Mouse (Mus musculus) CH12.LX (cell line): Measurements from ENCODE around the gene Gm21970. TPM values are rescaled to one million over a fixed set of nuclear protein-coding genes. Genes with fewer than 3 reads are reported as not detected.

Experiments used
- DNase-seq: peaks from one replicate; pipeline ENCODE4 v3.0.0-alpha.2; 2013; ENCODE audit errors: extremely low read depth
- H3K27ac ChIP-seq: 2 replicates; pipeline ENCODE4 v1.5.1; 2012; ENCODE audit warnings: low read depth, mild to moderate bottlenecking, control low read depth, moderate library complexity; ENCODE audit not compliant: insufficient read depth
- H3K27me3 ChIP-seq: replicated peaks from 2 replicates; pipeline ENCODE3; 2012; ENCODE audit warnings: inconsistent platforms
- H3K36me3 ChIP-seq, 2 experiments: replicated peaks in 1 of 2; 2 replicates each; pipeline versions ENCODE3 to v1.6.1; 2012; ENCODE audit warnings: inconsistent platforms in 1 of 2, low read length in 1 of 2, mild to moderate bottlenecking in 1 of 2, mixed read lengths in 1 of 2, moderate library complexity in 1 of 2; ENCODE audit not compliant: control insufficient read depth in 1 of 2, insufficient read depth in 1 of 2
- H3K4me1 ChIP-seq, 2 experiments: 2 replicates each; pipeline ENCODE4 v1.6.1; 2012; ENCODE audit warnings: inconsistent platforms in 1 of 2, moderate library complexity in 1 of 2; ENCODE audit not compliant: insufficient read depth in 2 of 2, control insufficient read depth in 1 of 2
- H3K4me2 ChIP-seq: 2 replicates; pipeline ENCODE4 v1.6.1; 2012; ENCODE audit warnings: low read depth, mild to moderate bottlenecking, control low read depth; ENCODE audit not compliant: poor library complexity, insufficient read depth, severe bottlenecking
- H3K4me3 ChIP-seq, 3 experiments: fragments of 150-350 bp in 1 of 3; sonication (generic) in 1 of 3; replicated peaks in 1 of 3; 2 replicates each; pipeline versions ENCODE3 to v1.5.1; 2011 to 2012; ENCODE audit warnings: low read depth in 2 of 3, low read length in 2 of 3, mild to moderate bottlenecking in 2 of 3, moderate library complexity in 2 of 3, control low read depth in 1 of 3, improper control_type of control experiment in 1 of 3, inconsistent platforms in 1 of 3, mixed read lengths in 1 of 3; ENCODE audit not compliant: poor library complexity in 1 of 3
- H3K79me2 ChIP-seq: replicated peaks from 2 replicates; pipeline ENCODE4 v1.6.1; 2012; ENCODE audit warnings: mild to moderate bottlenecking, moderate library complexity; ENCODE audit not compliant: control insufficient read depth, poor library complexity, insufficient read depth, severe bottlenecking; ENCODE audit errors: extremely low read depth
- H3K9ac ChIP-seq: 2 replicates; pipeline ENCODE4 v1.6.1; 2012; ENCODE audit warnings: low read depth, mild to moderate bottlenecking, control low read depth, moderate library complexity; ENCODE audit not compliant: insufficient read depth
- H3K9me3 ChIP-seq: replicated peaks from 2 replicates; pipeline ENCODE3; 2012; ENCODE audit warnings: low read length, inconsistent platforms, mixed read lengths
- BHLHE40 ChIP-seq: IDR thresholded peaks from 2 replicates; pipeline ENCODE4 v1.6.1; 2011; ENCODE audit warnings: mild to moderate bottlenecking, low read depth, low read length, improper control_type of control experiment
- CHD1 ChIP-seq: IDR thresholded peaks from 2 replicates; pipeline ENCODE4 v1.6.1; 2012; ENCODE audit warnings: low read depth, low read length, improper control_type of control experiment, inconsistent platforms
- CHD2 ChIP-seq: IDR thresholded peaks from 2 replicates; pipeline ENCODE4 v1.6.1; 2011; ENCODE audit warnings: low read length, improper control_type of control experiment
- CTCF ChIP-seq, 2 experiments: IDR thresholded peaks in 1 of 2; conservative IDR thresholded peaks in 1 of 2; 2 replicates each; pipeline ENCODE4 v1.5.1; 2011 to 2012; ENCODE audit warnings: low read depth in 2 of 2, low read length in 2 of 2, improper control_type of control experiment in 1 of 2, inconsistent platforms in 1 of 2, mild to moderate bottlenecking in 1 of 2, moderate library complexity in 1 of 2
- E2F4 ChIP-seq: IDR thresholded peaks from 2 replicates; pipeline ENCODE4 v1.6.1; 2011; ENCODE audit warnings: low read depth, low read length, improper control_type of control experiment; ENCODE audit not compliant: insufficient replicate concordance
- ELF1 ChIP-seq: IDR thresholded peaks from 2 replicates; pipeline ENCODE4 v1.6.1; 2014; ENCODE audit warnings: low read depth, mild to moderate bottlenecking, inconsistent platforms, low read length, improper control_type of control experiment
- ETS1 ChIP-seq: conservative IDR thresholded peaks from 2 replicates; pipeline ENCODE4 v1.6.1; 2012; ENCODE audit warnings: low read depth, mild to moderate bottlenecking, inconsistent platforms, low read length, improper control_type of control experiment, moderate library complexity
- GABPA ChIP-seq: IDR thresholded peaks from 2 replicates; pipeline ENCODE4 v1.6.1; 2012; ENCODE audit warnings: low read depth, low read length, improper control_type of control experiment, inconsistent platforms; ENCODE audit not compliant: insufficient replicate concordance
- IRF4 ChIP-seq: IDR thresholded peaks from 2 replicates; pipeline ENCODE4 v1.6.1; 2014; ENCODE audit warnings: low read depth, mild to moderate bottlenecking, inconsistent platforms, low read length, improper control_type of control experiment
- JUND ChIP-seq: conservative IDR thresholded peaks from 2 replicates; pipeline ENCODE4 v1.6.1; 2011; ENCODE audit warnings: low read depth, low read length, improper control_type of control experiment
- MAX ChIP-seq: IDR thresholded peaks from 2 replicates; pipeline ENCODE4 v1.6.1; 2011; ENCODE audit warnings: low read length, improper control_type of control experiment
- MAZ ChIP-seq: IDR thresholded peaks from 2 replicates; pipeline ENCODE4 v1.6.1; 2012; ENCODE audit warnings: low read depth, mild to moderate bottlenecking, inconsistent platforms, low read length, improper control_type of control experiment, moderate library complexity
- MXI1 ChIP-seq: IDR thresholded peaks from 2 replicates; pipeline ENCODE4 v1.6.1; 2011; ENCODE audit warnings: mild to moderate bottlenecking, low read depth, low read length, improper control_type of control experiment
- NRF1 ChIP-seq: IDR thresholded peaks from 2 replicates; pipeline ENCODE4 v1.6.1; 2014; ENCODE audit warnings: low read depth, mild to moderate bottlenecking, inconsistent platforms, low read length, improper control_type of control experiment, moderate library complexity
- PAX5 ChIP-seq: IDR thresholded peaks from 2 replicates; pipeline ENCODE4 v1.6.1; 2012; ENCODE audit warnings: low read length, inconsistent platforms, mixed read lengths
- POLR2A ChIP-seq: IDR thresholded peaks from 2 replicates; pipeline ENCODE4 v1.6.1; 2011; ENCODE audit warnings: low read depth, mild to moderate bottlenecking, improper control_type of control experiment, low read length
- RAD21 ChIP-seq: IDR thresholded peaks from 2 replicates; pipeline ENCODE4 v1.6.1; 2011; ENCODE audit warnings: low read depth, mild to moderate bottlenecking, low read length, improper control_type of control experiment, moderate library complexity
- RCOR1 ChIP-seq: conservative IDR thresholded peaks from 2 replicates; pipeline ENCODE4 v1.6.1; 2012; ENCODE audit warnings: low read depth, mild to moderate bottlenecking, inconsistent platforms, low read length, improper control_type of control experiment
- SIN3A ChIP-seq: IDR thresholded peaks from 2 replicates; pipeline ENCODE4 v1.6.1; 2012; ENCODE audit warnings: low read length, improper control_type of control experiment, inconsistent platforms
- SMC3 ChIP-seq: IDR thresholded peaks from 2 replicates; pipeline ENCODE4 v1.6.1; 2011; ENCODE audit warnings: low read depth, low read length, improper control_type of control experiment
- TCF12 ChIP-seq: IDR thresholded peaks from 2 replicates; pipeline ENCODE4 v1.6.1; 2014; ENCODE audit warnings: low read depth, mild to moderate bottlenecking, inconsistent platforms, low read length, improper control_type of control experiment
- UBTF ChIP-seq: IDR thresholded peaks from 2 replicates; pipeline ENCODE4 v1.6.1; 2012; ENCODE audit warnings: low read depth, mild to moderate bottlenecking, inconsistent platforms, low read length, improper control_type of control experiment, moderate library complexity
- USF2 ChIP-seq: conservative IDR thresholded peaks from 2 replicates; pipeline ENCODE4 v1.6.1; 2011; ENCODE audit warnings: low read depth, low read length, improper control_type of control experiment
- ZC3H11A ChIP-seq: IDR thresholded peaks from 2 replicates; pipeline ENCODE4 v1.6.1; 2012; ENCODE audit warnings: low read depth, mild to moderate bottlenecking, inconsistent platforms, low read length, improper control_type of control experiment
- ZKSCAN1 ChIP-seq: IDR thresholded peaks from 2 replicates; pipeline ENCODE4 v1.6.1; 2012; ENCODE audit warnings: low read depth, inconsistent platforms, low read length, improper control_type of control experiment, borderline replicate concordance
- ZMIZ1 ChIP-seq: IDR thresholded peaks from 2 replicates; pipeline ENCODE4 v1.6.1; 2012; ENCODE audit warnings: low read depth, mild to moderate bottlenecking, inconsistent platforms, low read length, improper control_type of control experiment
- ZNF384 ChIP-seq: IDR thresholded peaks from 2 replicates; pipeline ENCODE4 v1.6.1; 2012; ENCODE audit warnings: low read depth, low read length, improper control_type of control experiment, inconsistent platforms
- dilution Hi-C: fragments of 300-500 bp; cut with MboI; formaldehyde crosslinking; loops from 2 replicates; pipeline ENCODE4 v1.14.3; 2020; ENCODE audit warnings: low sequenced_read_pairs; ENCODE audit not compliant: extremely low pct_unique_long_range_greater_than_20kb, extremely low pct_ligation_motif_present
- in situ Hi-C: fragments of 300-500 bp; cut with MboI; formaldehyde crosslinking; loops from 3 replicates; pipeline ENCODE4 v1.14.3; 2019; ENCODE audit warnings: low sequenced_read_pairs, low pct_ligation_motif_present, low pct_unique_long_range_greater_than_20kb, mixed read lengths
- polyA plus RNA-seq: library from polyadenylated mRNA; unstranded; fragments of >175 nt; gene quantifications from 2 replicates; pipeline ENCODE4 v1.2.1, GENCODE M21; 2012; ENCODE audit warnings: low read depth; ENCODE audit not compliant: insufficient read length
- total RNA-seq, 2 experiments: library from RNA; depleted of rRNA; stranded (reverse); fragments of 300-350 nt in 1 of 2; fragments of >200 nt in 1 of 2; gene quantifications; 2 replicates each; pipeline ENCODE4 v1.2.3; 2012 to 2014

Gm21970 gene
- total and polyA plus RNA-seq, 3 experiments = not detected

GRCm38 (mm10) chr16:91373473-91374252, 17.9 kb upstream of the Gm21970 start:
- TF ChIP-seq SMC3 (no peak), IRF4 (no peak), ZC3H11A (no peak), CHD2 (no peak), RCOR1 (no peak), MAZ (no peak), TCF12 (no peak), ETS1 (no peak), BHLHE40 (no peak), RAD21 (no peak), E2F4 (no peak), ZKSCAN1 (no peak), ZNF384 (no peak), CTCF (conservative IDR thresholded peaks at IDR 0.05 in 1 of 2, IDR thresholded peaks at IDR 0.05 in 1 of 2; ENCODE audit: low read depth in 2 of 2, low read length in 2 of 2) (no peak), USF2 (no peak)
- Histone ChIP-seq H3K9ac (peak overlapping the region; percentile 93), H3K4me1 (peaks cover 3 to 29% of the 10 kb centered on the region in 2 experiments; a peak in 3 of 4 replicates), H3K36me3 (peaks cover 5 to 39% of the 10 kb centered on the region in 2 experiments), H3K4me2 (peak overlapping the region; percentile 71), H3K27me3 (no peaks in the 10 kb centered on the region), H3K79me2 (peaks cover 20% of the 10 kb centered on the region), H3K4me3 (peak overlapping the region; percentile 76 to 96 (median 96)), H3K9me3 (peaks cover 6% of the 10 kb centered on the region), H3K27ac (no peak overlapping the region; the same call in 1 of the 2 replicates)
- no peak for DNase-seq
- in situ Hi-C loops = loop anchor here (5.0 to 25.0 kb wide), 3 partner anchors 79 to 914 kb away; partner anchors contain the start of gene Kcne2
- dilution Hi-C loops = no loop called here

- Histone ChIP-seq H3K27ac (no peak overlapping the region), H3K9me3 (peaks cover 6% of the 10 kb centered on the region), H3K79me2 (peaks cover 20% of the 10 kb centered on the region), H3K4me1 (peaks cover 3 to 34% of the 10 kb centered on the region in 2 experiments; a peak in 3 of 4 replicates), H3K36me3 (peaks cover 5 to 43% of the 10 kb centered on the region in 2 experiments), H3K27me3 (no peaks in the 10 kb centered on the region), H3K4me2 (no peak overlapping the region; the same call in 1 of the 2 replicates), H3K4me3 (peak overlapping the region in 2 of 3 experiments; percentile 76 to 96), H3K9ac (peak overlapping the region; percentile 93; the same call in 1 of the 2 replicates)
- in situ Hi-C loops (loop anchor here (5.0 to 25.0 kb wide), 3 partner anchors 78 to 913 kb away; partner anchors contain the start of gene Kcne2), dilution Hi-C loops (no loop called here)
- DNase-seq = no peak
- TF ChIP-seq BHLHE40 (no peak), POLR2A (no peak), CHD1 (no peak), USF2 (no peak), SMC3 (no peak), NRF1 (no peak), ZMIZ1 (no peak), MXI1 (no peak), CTCF (conservative IDR thresholded peaks at IDR 0.05 in 1 of 2, IDR thresholded peaks at IDR 0.05 in 1 of 2; ENCODE audit: low read depth in 2 of 2, low read length in 2 of 2) (no peak), SIN3A (no peak), MAX (no peak), ELF1 (no peak), JUND (no peak), PAX5 (no peak), UBTF (no peak), GABPA (no peak), ZC3H11A (no peak), RAD21 (no peak)
Measured at GRCm38 (mm10) chr16:91374253-91374634, 17.3 kb upstream of the Gm21970 start.
